Mouse (Mus musculus) liver, adult 2 months (tissue): ENCODE measurements at regions not wholly inside any gene's neighbourhood (a gene's known extent, or its start where the extent isn't known, plus 50 kb on each side); places are given as distances from the start of the nearest gene placed in this dataset.
A peak's percentile ranks its signal among the peaks of the same experiment; 100 is the strongest.

Experiments
- DNase-seq: peaks from one replicate; pipeline ENCODE4 v3.0.0-alpha.2; 2011; ENCODE audit warnings: low read depth, low spot score; ENCODE audit errors: extremely low read depth
- H3K27ac ChIP-seq: fragments of 200-500 bp; replicated peaks from 2 replicates; pipeline ENCODE4 v1.5.1; 2012; ENCODE audit warnings: low read depth, mild to moderate bottlenecking, control low read depth, inconsistent platforms, low read length; ENCODE audit not compliant: insufficient read depth
- H3K27me3 ChIP-seq: fragments of 200-500 bp; 2 replicates; pipeline ENCODE4 v1.6.1; 2012; ENCODE audit warnings: mild to moderate bottlenecking, moderate library complexity, low read length, inconsistent platforms; ENCODE audit not compliant: control insufficient read depth, insufficient read depth
- H3K36me3 ChIP-seq: fragments of 200-500 bp; 2 replicates; pipeline ENCODE4 v1.6.1; 2012; ENCODE audit warnings: low read length, inconsistent platforms; ENCODE audit not compliant: control insufficient read depth, insufficient read depth
- H3K4me1 ChIP-seq: fragments of 200-500 bp; 2 replicates; pipeline ENCODE4 v1.6.1; 2011; ENCODE audit warnings: low read length; ENCODE audit not compliant: control insufficient read depth, insufficient read depth
- H3K4me3 ChIP-seq: fragments of 200-500 bp; 2 replicates; pipeline ENCODE4 v1.5.1; 2011; ENCODE audit warnings: low read depth, mild to moderate bottlenecking, control low read depth, low read length, moderate library complexity; ENCODE audit not compliant: insufficient read depth
- H3K79me2 ChIP-seq: fragments of 200-500 bp; 2 replicates; pipeline ENCODE4 v1.6.1; 2012; ENCODE audit warnings: inconsistent platforms, mild to moderate bottlenecking, low read length, moderate library complexity; ENCODE audit not compliant: control insufficient read depth, insufficient read depth
- H3K9ac ChIP-seq: fragments of 200-500 bp; 2 replicates; pipeline ENCODE4 v1.6.1; 2012; ENCODE audit warnings: low read depth, mild to moderate bottlenecking, control low read depth, inconsistent platforms, low read length
- CTCF ChIP-seq: fragments of 200-500 bp; IDR thresholded peaks from 2 replicates; pipeline ENCODE4 v1.5.1; 2011; ENCODE audit warnings: low read depth, low read length, control low read depth
- POLR2A ChIP-seq: fragments of 200-500 bp; IDR thresholded peaks from 2 replicates; pipeline ENCODE4 v1.6.1; 2011; ENCODE audit warnings: low read length, control low read depth; ENCODE audit not compliant: insufficient read depth; ENCODE audit errors: extremely low read depth
- WGBS: fragments of 180-500 bp; shearing (Covaris S2); methylation state at CpG from one replicate; pipeline ENCODE4 v1.1.7; 2018; 5-methylcytosine and 5-hydroxymethylcytosine counted together

GRCm38 (mm10) chr6:31132396-31133190 is 173.7 kb upstream of the Klf14 start:
- Histone ChIP-seq H3K4me1 (peaks cover 52% of the 10 kb centered on the region), H3K27ac (peak overlapping the region; percentile 61), H3K79me2 (peaks cover 32% of the 10 kb centered on the region; the same call in 1 of the 2 replicates), H3K4me3 (no peak overlapping the region), H3K9ac (peak overlapping the region; percentile 36; the same call in 1 of the 2 replicates), H3K27me3 (no peaks in the 10 kb centered on the region), H3K36me3 (peaks cover 11% of the 10 kb centered on the region; the same call in 1 of the 2 replicates)
- TF ChIP-seq CTCF = no peak
- no peak for DNase-seq
- 59% methylated on average over 8 of the region's 8 CpGs for WGBS

GRCm38 (mm10) chr6:31133896-31134735 is 175.2 kb upstream of the Klf14 start:
- peaks cover 16% of the 10 kb centered on the region; the same call in 1 of the 2 replicates for H3K36me3 ChIP-seq
- TF ChIP-seq CTCF = no peak
- no peak for TF ChIP-seq POLR2A
- no peaks in the 10 kb centered on the region for H3K27me3 ChIP-seq
- H3K4me1 ChIP-seq = peaks cover 62% of the 10 kb centered on the region
- 88% methylated on average over 11 of the region's 11 CpGs for WGBS
- H3K27ac ChIP-seq = peak overlapping the region; percentile 30
- 0 out of 2 replicates have a peak overlapping the region, but pooled peaks have one; percentile 12 for H3K9ac ChIP-seq
- no peak overlapping the region for H3K4me3 ChIP-seq
- DNase-seq = no peak
- peaks cover 25% of the 10 kb centered on the region; the same call in 1 of the 2 replicates for H3K79me2 ChIP-seq

- H3K4me3 ChIP-seq = no peak overlapping the region
- TF ChIP-seq CTCF (no peak), POLR2A (no peak)
- WGBS = 36% methylated on average over 8 of the region's 8 CpGs
- H3K9ac ChIP-seq = no peak overlapping the region
- DNase-seq = peak; percentile 81
- peak overlapping the region; percentile 55 for H3K27ac ChIP-seq
- no peaks in the 10 kb centered on the region for H3K27me3 ChIP-seq
- peaks cover 25% of the 10 kb centered on the region; the same call in 1 of the 2 replicates for H3K79me2 ChIP-seq
- H3K36me3 ChIP-seq = peaks cover 20% of the 10 kb centered on the region
- H3K4me1 ChIP-seq = peaks cover 61% of the 10 kb centered on the region
Measured at GRCm38 (mm10) chr6:31134736-31135077, 175.8 kb upstream of the Klf14 start.

- Histone ChIP-seq H3K27ac (peak overlapping the region; percentile 67), H3K36me3 (peaks cover 22% of the 10 kb centered on the region), H3K4me1 (peaks cover 58% of the 10 kb centered on the region), H3K4me3 (no peak overlapping the region), H3K79me2 (peaks cover 25% of the 10 kb centered on the region; the same call in 1 of the 2 replicates), H3K9ac (peak overlapping the region; percentile 57), H3K27me3 (no peaks in the 10 kb centered on the region)
- DNase-seq = peak; percentile 50
- TF ChIP-seq CTCF (no peak), POLR2A (no peak)
- 55% methylated on average over 6 of the region's 6 CpGs for WGBS
Measured at GRCm38 (mm10) chr6:31135580-31135979, 176.7 kb upstream of the Klf14 start.

- 20% methylated on average over 4 of the region's 4 CpGs for WGBS
- DNase-seq = no peak
Measured at GRCm38 (mm10) chr6:31136895-31137294, 178.0 kb upstream of the Klf14 start.

More at GRCm38 (mm10) chr6:31136895-31137294, 178.0 kb upstream of the Klf14 start:
- H3K9ac ChIP-seq = peak overlapping the region; percentile 66
- TF ChIP-seq CTCF (peak; percentile 16; the same call in 1 of the 2 replicates), POLR2A (no peak)
- no peaks in the 10 kb centered on the region for H3K27me3 ChIP-seq
- H3K27ac ChIP-seq = peak overlapping the region; percentile 93
- peaks cover 32% of the 10 kb centered on the region; the same call in 1 of the 2 replicates for H3K79me2 ChIP-seq
- peaks cover 20% of the 10 kb centered on the region for H3K36me3 ChIP-seq
- H3K4me3 ChIP-seq = no peak overlapping the region
- H3K4me1 ChIP-seq = peaks cover 64% of the 10 kb centered on the region
